Comparison of ENCODE assay signal across 10 mouse cellular contexts in the genomic region with DNA sequence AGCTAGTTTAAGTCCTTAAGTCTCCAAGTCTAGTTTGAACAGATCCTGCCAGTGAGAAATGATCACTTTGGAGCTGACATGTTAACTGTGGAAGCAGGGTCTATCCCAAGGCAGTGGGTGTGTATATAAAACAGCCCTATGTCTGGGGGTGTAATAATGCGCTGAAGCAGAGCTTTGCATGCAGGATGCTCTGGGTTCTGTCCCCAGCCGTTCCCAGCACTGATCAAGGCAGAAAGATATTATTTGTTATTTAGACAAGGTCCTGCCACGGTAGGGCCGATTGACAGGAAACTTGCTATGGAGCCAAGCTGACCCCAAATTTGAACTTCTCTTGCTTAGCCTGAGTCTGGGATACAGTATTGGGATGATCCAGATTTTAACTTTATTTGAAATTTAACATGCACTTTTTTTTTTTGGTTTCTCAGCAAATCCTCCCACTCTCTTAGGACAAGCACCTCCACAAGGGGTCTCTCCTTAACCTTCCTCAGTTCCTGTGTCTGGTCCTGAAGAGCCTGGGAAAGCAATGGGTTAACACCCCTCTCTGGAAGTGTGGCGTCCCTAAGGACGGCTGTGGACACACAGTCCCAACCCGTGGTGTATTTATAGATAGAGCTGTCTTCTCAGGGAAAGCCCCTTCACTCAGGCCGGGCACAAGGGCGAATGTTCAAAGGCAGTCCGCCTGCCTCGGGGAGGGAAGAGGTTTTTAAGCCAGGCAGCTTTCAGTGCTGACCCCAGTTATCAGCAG. TPM values are rescaled to one million over a fixed set of nuclear protein-coding genes. Genes with fewer than 3 reads are reported as not detected.
A peak's percentile ranks its signal among the peaks of the same experiment; 100 is the strongest.
DNase-seq lines count a peak whose midpoint lies in the region; ATAC-seq lines count a peak whose summit lies in the region.
"Had no signal": no experiment of that assay in that cellular context is flagged by ENCODE, and none has a peak within 500 bp of the region (broad histone marks: within the 10 kb centered on the region; RNA-seq: fewer than 3 reads in every experiment).

No protein-coding gene starts in this region.

- WGBS in midbrain, embryonic 10.5 days: 36% methylated on average over 11 of the region's 11 CpGs
- 36% methylated on average over 11 of the region's 11 CpGs for WGBS in midbrain, embryonic 15.5 days
- 18% methylated on average over 11 of the region's 11 CpGs for WGBS in heart, embryonic 11.5 days (ENCODE audit: insufficient replicate concordance)
- WGBS in stomach, embryonic 14.5 days: 18% methylated on average over 11 of the region's 11 CpGs

- no peak for ATAC-seq in midbrain, embryonic 15.5 days (replicated peaks)
- 0 out of 2 replicates have a peak, but pooled peaks have one; percentile 20 for ATAC-seq in heart, embryonic 11.5 days (replicated peaks; ENCODE audit: insufficient number of reproducible peaks, low FRiP score, low TSS enrichment)
- ATAC-seq in stomach, embryonic 14.5 days (ENCODE audit: insufficient number of reproducible peaks, insufficient read depth, low FRiP score, low read depth): no peak
- no peak for ATAC-seq in frontal cortex, adult (ENCODE audit: low TSS enrichment)

- H3K9ac ChIP-seq in midbrain, embryonic 15.5 days: no peak overlapping the region
- peak overlapping the region; percentile 35; the same call in 1 of the 2 replicates for H3K9ac ChIP-seq in heart, embryonic 11.5 days (ENCODE audit: low read depth, low read length)
- H3K9ac ChIP-seq in stomach, embryonic 14.5 days (replicated peaks; ENCODE audit: low read depth, low read length): no peak overlapping the region
- H3K9ac ChIP-seq: embryonic facial prominence, embryonic 12.5 days had no signal

- 0 out of 2 replicates have a peak overlapping the region, but pooled peaks have one; percentile 13 for H3K27ac ChIP-seq in midbrain, embryonic 10.5 days (replicated peaks)
- H3K27ac ChIP-seq in midbrain, embryonic 15.5 days: no peak overlapping the region
- peak overlapping the region; percentile 84 for H3K27ac ChIP-seq in heart, embryonic 11.5 days (ENCODE audit: low read depth, low read length)
- peak overlapping the region; percentile 44 for H3K27ac ChIP-seq in stomach, embryonic 14.5 days (ENCODE audit: low read length)
- H3K27ac ChIP-seq: embryonic facial prominence, embryonic 12.5 days had no signal

- DNase-seq in gastrocnemius, postnatal 14 days: peak; percentile 43
- no peak for DNase-seq in gastrocnemius, adult 18-20 months (ENCODE audit: low spot score)
- DNase-seq in midbrain, embryonic 10.5 days (ENCODE audit: low spot score): no peak
- no peak for DNase-seq in left cerebral cortex, adult 9 months (ENCODE audit: low spot score in 2 of 2)
- DNase-seq: left cerebral cortex, postnatal 4 days had no signal

- H3K4me3 ChIP-seq in midbrain, embryonic 10.5 days: no peak overlapping the region
- no peak overlapping the region for H3K4me3 ChIP-seq in midbrain, embryonic 15.5 days
- no peak overlapping the region for H3K4me3 ChIP-seq in heart, embryonic 11.5 days (ENCODE audit: low read depth, low read length)
- no peak overlapping the region for H3K4me3 ChIP-seq in stomach, embryonic 14.5 days (ENCODE audit: low read depth, low read length)
- H3K4me3 ChIP-seq: embryonic facial prominence, embryonic 12.5 days had no signal

- H3K4me1 ChIP-seq in midbrain, embryonic 10.5 days: peaks cover 59% of the 10 kb centered on the region
- H3K4me1 ChIP-seq in midbrain, embryonic 15.5 days: peaks cover 15% of the 10 kb centered on the region
- peaks cover 73% of the 10 kb centered on the region for H3K4me1 ChIP-seq in heart, embryonic 11.5 days (ENCODE audit: control insufficient read depth, insufficient read depth, low read length)
- H3K4me1 ChIP-seq in stomach, embryonic 14.5 days (ENCODE audit: control insufficient read depth, insufficient read depth, low read length): peaks cover 31% of the 10 kb centered on the region

- H3K27me3 ChIP-seq in midbrain, embryonic 10.5 days (ENCODE audit: low read depth, poor library complexity, severe bottlenecking): peaks cover 27% of the 10 kb centered on the region
- no peaks in the 10 kb centered on the region for H3K27me3 ChIP-seq in midbrain, embryonic 15.5 days (replicated peaks)
- no peaks in the 10 kb centered on the region for H3K27me3 ChIP-seq in heart, embryonic 11.5 days (ENCODE audit: control insufficient read depth, insufficient read depth, low read length)
- H3K27me3 ChIP-seq in stomach, embryonic 14.5 days (ENCODE audit: control insufficient read depth, insufficient read depth, low read length): no peaks in the 10 kb centered on the region
- H3K27me3 ChIP-seq: embryonic facial prominence, embryonic 12.5 days had no signal

- no peaks in the 10 kb centered on the region for H3K9me3 ChIP-seq in midbrain, embryonic 10.5 days (replicated peaks)
- no peaks in the 10 kb centered on the region for H3K9me3 ChIP-seq in midbrain, embryonic 15.5 days
- no peaks in the 10 kb centered on the region for H3K9me3 ChIP-seq in heart, embryonic 11.5 days (replicated peaks; ENCODE audit: control insufficient read depth, low read length)
- H3K9me3 ChIP-seq in stomach, embryonic 14.5 days (ENCODE audit: control insufficient read depth, low read depth, low read length): no peaks in the 10 kb centered on the region
- H3K9me3 ChIP-seq: embryonic facial prominence, embryonic 12.5 days had no signal

- no peak overlapping the region for H3K4me2 ChIP-seq in midbrain, embryonic 15.5 days
- peak overlapping the region; percentile 35 for H3K4me2 ChIP-seq in heart, embryonic 11.5 days
- no peak overlapping the region for H3K4me2 ChIP-seq in stomach, embryonic 14.5 days (replicated peaks; ENCODE audit: low read depth, low read length)
- H3K4me2 ChIP-seq: embryonic facial prominence, embryonic 12.5 days had no signal

- intact Hi-C loops in gastrocnemius, postnatal 14 days (cut with DNase I; ENCODE audit: low total_unique reads): no loop called here

- H3K36me3 ChIP-seq in midbrain, embryonic 10.5 days: 0 out of 2 replicates have a peak, but pooled peaks cover 6% of the 10 kb centered on the region
- no peaks in the 10 kb centered on the region for H3K36me3 ChIP-seq in midbrain, embryonic 15.5 days (replicated peaks)
- H3K36me3 ChIP-seq in heart, embryonic 11.5 days (ENCODE audit: control insufficient read depth, insufficient read depth, low read length): no peaks in the 10 kb centered on the region
- no peaks in the 10 kb centered on the region for H3K36me3 ChIP-seq in stomach, embryonic 14.5 days (ENCODE audit: control insufficient read depth, insufficient read depth, low read length)
- H3K36me3 ChIP-seq: embryonic facial prominence, embryonic 12.5 days had no signal

RNA-seq across cellular contexts. Expression of gene Adamtsl4, which starts 1.6 kb away (rescaled TPM):
- total RNA-seq in gastrocnemius, postnatal 14 days (2021): 10 to 100 TPM; 27.1 to 50.8 TPM
- 10 to 100 TPM; 25.9 to 30.8 TPM for total RNA-seq in gastrocnemius, adult 18-20 months (2021)
- polyA plus RNA-seq in midbrain, embryonic 10.5 days (2016; fragmentation: Nextera tagmentation; extraction: Ambion mirVana): 0.78 and 1.4 TPM in 2 replicates
- 1.0 TPM in 2 replicates for polyA plus RNA-seq in midbrain, embryonic 15.5 days (2015; fragmentation: Nextera tagmentation; extraction: Ambion mirVana)
- polyA plus RNA-seq in heart, embryonic 11.5 days (2014; fragmentation: Nextera tagmentation; extraction: Ambion mirVana): 3.5 and 5.1 TPM in 2 replicates
- 3.1 and 5.3 TPM in 2 replicates for polyA plus RNA-seq in stomach, embryonic 14.5 days (2014; fragmentation: Nextera tagmentation; extraction: Ambion mirVana)

RNA-seq across cellular contexts. Expression of gene Mcl1, which starts 30.8 kb away (rescaled TPM):
- 100 to 1,000 TPM in 1 of 2 experiments, 10 to 100 TPM in 1; 98.8 to 124 TPM for total RNA-seq in gastrocnemius, postnatal 14 days (2021)
- 10 to 100 TPM; 96.0 to 99.4 TPM for total RNA-seq in gastrocnemius, adult 18-20 months (2021)
- polyA plus RNA-seq in midbrain, embryonic 10.5 days (2016; fragmentation: Nextera tagmentation; extraction: Ambion mirVana): 41.9 and 47.6 TPM in 2 replicates
- polyA plus RNA-seq in midbrain, embryonic 15.5 days (2015; fragmentation: Nextera tagmentation; extraction: Ambion mirVana): 47.8 and 47.9 TPM in 2 replicates
- 46.3 and 49.8 TPM in 2 replicates for polyA plus RNA-seq in heart, embryonic 11.5 days (2014; fragmentation: Nextera tagmentation; extraction: Ambion mirVana)
- polyA plus RNA-seq in stomach, embryonic 14.5 days (2014; fragmentation: Nextera tagmentation; extraction: Ambion mirVana): 47.0 and 61.2 TPM in 2 replicates

RNA-seq across cellular contexts. Expression of gene Ecm1, which starts 50.0 kb away (rescaled TPM):
- total RNA-seq in gastrocnemius, postnatal 14 days (2021): 10 to 100 TPM; 16.7 to 18.5 TPM
- total RNA-seq in gastrocnemius, adult 18-20 months (2021): 10 to 100 TPM; 15.5 to 30.3 TPM
- 18.1 and 19.5 TPM in 2 replicates for polyA plus RNA-seq in midbrain, embryonic 10.5 days (2016; fragmentation: Nextera tagmentation; extraction: Ambion mirVana)
- polyA plus RNA-seq in midbrain, embryonic 15.5 days (2015; fragmentation: Nextera tagmentation; extraction: Ambion mirVana): 11.3 and 12.3 TPM in 2 replicates
- polyA plus RNA-seq in heart, embryonic 11.5 days (2014; fragmentation: Nextera tagmentation; extraction: Ambion mirVana): 85.0 and 86.7 TPM in 2 replicates
- polyA plus RNA-seq in stomach, embryonic 14.5 days (2014; fragmentation: Nextera tagmentation; extraction: Ambion mirVana): 27.0 and 35.8 TPM in 2 replicates
